Mouse (Mus musculus): ENCODE data around the gene Vmn2r17. TPM values are rescaled to one million over a fixed set of nuclear protein-coding genes. Genes with fewer than 3 reads are reported as not detected.

Gene Vmn2r17
- not detected in 2 replicates for polyA plus RNA-seq (2015; fragmentation: Nextera tagmentation; extraction: Ambion mirVana)

DNA sequence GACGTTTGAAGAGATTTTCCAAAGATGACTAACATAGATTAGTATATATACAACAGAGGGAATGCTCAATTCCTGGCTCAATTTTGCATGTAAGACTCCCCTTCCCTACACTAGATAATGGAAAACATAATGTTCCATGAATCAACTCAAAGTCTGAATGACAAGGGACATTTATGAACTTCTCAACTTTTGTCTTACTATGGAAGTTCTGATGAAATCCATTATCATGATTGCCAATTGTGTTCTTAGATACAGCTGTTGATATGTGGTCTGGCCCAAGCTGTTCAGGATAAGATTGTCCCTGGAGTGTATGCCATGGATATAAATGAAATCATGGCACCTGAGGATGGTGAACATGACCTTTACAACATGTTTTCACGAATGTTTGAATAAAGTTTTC is at the start of gene Vmn2r17:
Gene Vmn2r17, plus strand, starts transcription at position 301 of the 400 bp plus-strand sequence.
- Histone ChIP-seq H3K9me3 (peaks cover 28% of the 10 kb centered on the region), H3K4me3 (no peak within 1 kb of the TSS), H3K27me3 (replicated peaks) (no peaks in the 10 kb centered on the region), H3K4me1 (no peaks in the 10 kb centered on the region), H3K36me3 (no peaks in the 10 kb centered on the region), H3K27ac (replicated peaks) (no peak within 1 kb of the TSS), H3K4me2 (no peak within 1 kb of the TSS), H3K9ac (no peak within 1 kb of the TSS)
- no peak for ATAC-seq (ENCODE audit: extremely low read depth, insufficient number of reproducible peaks, low FRiP score, low TSS enrichment)
- WGBS: 34% methylated on average over 2 of the region's 2 CpGs

DNA sequence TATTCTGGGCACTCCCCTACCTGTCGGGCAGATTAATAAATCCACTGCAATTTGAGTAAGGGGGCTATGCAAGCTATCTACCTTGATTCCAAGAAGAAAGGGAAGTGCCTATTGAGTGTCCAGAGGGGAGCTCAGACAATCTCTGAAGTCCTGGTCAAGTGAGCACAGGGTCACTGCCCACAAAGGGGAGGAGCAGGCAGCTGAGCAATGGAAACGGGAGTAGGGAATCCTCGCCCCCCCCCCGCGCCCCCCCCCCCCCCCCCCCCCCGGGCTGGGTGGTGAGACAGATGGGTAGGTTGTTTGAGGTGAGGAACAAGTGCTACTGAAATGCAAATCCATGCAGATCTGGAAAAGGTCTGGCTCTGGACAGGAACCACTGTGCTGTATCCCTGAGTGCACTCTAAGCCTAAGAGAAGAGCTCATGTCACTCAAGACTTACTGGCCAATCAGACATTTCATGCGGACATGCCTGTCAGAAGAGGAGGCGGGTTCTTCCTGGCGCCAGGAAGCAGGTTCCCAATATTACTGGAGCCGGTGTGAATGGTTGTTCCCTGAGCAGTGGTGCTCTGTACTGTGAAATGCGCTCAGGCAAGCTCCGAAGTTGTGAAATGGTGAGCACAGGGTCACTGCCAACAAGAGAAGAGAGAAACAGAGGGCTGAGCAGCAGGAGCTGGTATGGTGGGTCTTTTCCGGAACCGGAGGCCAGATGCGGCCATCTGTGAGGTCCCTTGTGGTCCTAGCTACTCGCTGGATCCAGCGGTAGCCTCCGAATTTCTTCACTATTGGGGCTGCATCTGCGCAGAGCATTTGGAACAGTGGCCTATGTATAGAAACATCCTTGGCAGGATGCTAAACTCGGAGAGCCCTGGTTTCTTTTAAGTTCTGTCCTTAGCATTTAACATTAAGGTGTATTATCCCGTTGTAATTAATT is 47.4 kb downstream of the Vmn2r17 start:
- Histone ChIP-seq H3K9ac (peak overlapping the region; percentile 33; the same call in 1 of the 2 replicates), H3K9me3 (peaks cover 8% of the 10 kb centered on the region; the same call in 1 of the 2 replicates), H3K27ac (replicated peaks) (no peak overlapping the region), H3K36me3 (no peaks in the 10 kb centered on the region), H3K4me3 (peak overlapping the region; percentile 49), H3K4me1 (no peaks in the 10 kb centered on the region), H3K27me3 (replicated peaks) (no peaks in the 10 kb centered on the region), H3K4me2 (peak overlapping the region; percentile 60)
- ATAC-seq (ENCODE audit: extremely low read depth, insufficient number of reproducible peaks, low FRiP score, low TSS enrichment): no peak
- WGBS: 21% methylated on average over 19 of the region's 21 CpGs

DNA sequence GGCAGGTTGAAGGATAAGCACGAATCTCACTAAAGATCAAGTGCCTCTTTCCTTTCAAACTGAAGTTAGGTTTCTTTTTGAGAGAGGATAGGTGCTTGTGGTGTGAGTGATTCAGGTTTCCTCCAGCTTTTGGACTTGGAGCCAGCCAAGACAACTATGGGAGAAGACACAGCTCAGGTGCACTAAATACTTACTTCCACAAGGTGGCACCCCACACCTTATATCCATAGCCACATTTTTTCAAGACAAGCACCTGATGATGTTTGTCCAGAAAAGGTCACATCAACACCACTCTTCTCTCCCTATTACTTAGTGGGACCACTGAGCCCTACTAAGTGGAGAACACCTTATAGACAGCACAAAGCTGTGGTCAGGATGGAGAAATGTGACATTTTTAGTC is 87.2 kb downstream of the Vmn2r17 start:
- no peak for ATAC-seq (ENCODE audit: extremely low read depth, insufficient number of reproducible peaks, low FRiP score, low TSS enrichment)
- 0 out of 2 replicates have a peak, but pooled peaks cover 3% of the 10 kb centered on the region for H3K9me3 ChIP-seq
- no peak overlapping the region for H3K27ac ChIP-seq (replicated peaks)
- H3K36me3 ChIP-seq: no peaks in the 10 kb centered on the region
- H3K4me3 ChIP-seq: no peak overlapping the region
- no peak overlapping the region for H3K4me2 ChIP-seq
- H3K27me3 ChIP-seq (replicated peaks): no peaks in the 10 kb centered on the region
- H3K9ac ChIP-seq: no peak overlapping the region
- 7% methylated on average over 1 of the region's 1 CpGs for WGBS
- H3K4me1 ChIP-seq: no peaks in the 10 kb centered on the region

Other genes with a start within 250 kb of the Vmn2r17 start
- not detected in 2 replicates for gene Vmn2r13, start 227.5 kb upstream of the Vmn2r17 start, polyA plus RNA-seq (2015; fragmentation: Nextera tagmentation; extraction: Ambion mirVana)
- gene Vmn2r14, start 195.0 kb upstream of the Vmn2r17 start, polyA plus RNA-seq (2015; fragmentation: Nextera tagmentation; extraction: Ambion mirVana): not detected in 2 replicates
- gene Vmn2r15, start 122.0 kb upstream of the Vmn2r17 start, polyA plus RNA-seq (2015; fragmentation: Nextera tagmentation; extraction: Ambion mirVana): not detected in 2 replicates
- gene Vmn2r16, start 89.5 kb upstream of the Vmn2r17 start, polyA plus RNA-seq (2015; fragmentation: Nextera tagmentation; extraction: Ambion mirVana): not detected in 2 replicates
- 9.1 and 9.6 TPM in 2 replicates for gene Crlf2, start 139.3 kb downstream of the Vmn2r17 start, polyA plus RNA-seq (2015; fragmentation: Nextera tagmentation; extraction: Ambion mirVana)